Mouse (Mus musculus): ENCODE measurements at regions not wholly inside any gene's neighbourhood (a gene's known extent, or its start where the extent isn't known, plus 50 kb on each side); places are given as distances from the start of the nearest gene placed in this dataset.

DNA sequence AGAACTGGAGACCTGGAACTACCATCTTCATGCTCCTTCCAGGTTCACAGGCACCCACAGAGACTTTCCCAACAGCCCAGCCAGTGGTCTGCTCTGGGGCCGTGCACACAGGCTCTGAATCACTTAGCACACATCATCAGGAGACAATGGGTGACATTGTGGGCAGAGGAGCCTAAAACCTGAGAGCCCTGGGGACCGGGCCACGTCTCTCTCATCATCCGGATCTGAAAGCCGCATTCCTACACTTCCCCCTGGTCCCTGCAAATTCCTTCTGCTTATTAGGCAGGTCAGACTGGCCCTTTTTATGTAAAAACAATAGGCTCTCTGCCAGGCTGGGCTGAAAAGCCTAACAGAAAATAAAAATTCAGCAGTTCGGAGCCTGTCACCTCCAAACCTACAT is 119.6 kb upstream of the Tbx3 start:
- H3K9me3 ChIP-seq (ENCODE audit: control insufficient read depth, low read length): peaks cover 4% of the 10 kb centered on the region
- H3K27me3 ChIP-seq (ENCODE audit: control insufficient read depth): no peaks in the 10 kb centered on the region
- no peak overlapping the region for H3K4me3 ChIP-seq (replicated peaks)
- no peaks in the 10 kb centered on the region for H3K36me3 ChIP-seq (ENCODE audit: control insufficient read depth)
- TF ChIP-seq TAL1 (IDR thresholded peaks at IDR 0.05; ENCODE audit: low read length) (no peak), GATA1 (IDR thresholded peaks at IDR 0.05; ENCODE audit: low read length) (no peak)
- H3K4me1 ChIP-seq (ENCODE audit: control insufficient read depth): no peaks in the 10 kb centered on the region

DNA sequence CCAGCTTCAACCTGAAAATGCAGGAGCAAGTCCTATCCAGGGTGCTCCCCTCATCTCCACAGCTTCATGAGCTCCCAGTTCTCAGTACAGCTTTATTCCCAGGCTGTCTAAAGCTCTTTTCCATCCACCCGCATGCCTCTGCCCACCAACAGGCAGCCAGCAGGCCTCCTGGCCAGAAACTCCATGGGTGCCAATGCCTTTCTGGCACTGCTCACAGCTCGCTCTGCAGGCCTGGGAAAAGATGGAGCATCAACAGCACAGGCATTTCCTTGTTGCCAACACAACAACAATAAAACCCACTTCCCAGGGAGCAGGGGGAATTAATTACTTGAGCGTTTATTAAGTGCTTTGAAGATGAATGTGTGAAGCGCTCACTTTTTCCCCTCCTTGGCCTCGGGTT is 117.0 kb upstream of the Tbx3 start:
- Histone ChIP-seq H3K4me1 (ENCODE audit: control insufficient read depth) (no peaks in the 10 kb centered on the region), H3K27me3 (ENCODE audit: control insufficient read depth) (no peaks in the 10 kb centered on the region), H3K36me3 (ENCODE audit: control insufficient read depth) (no peaks in the 10 kb centered on the region), H3K9me3 (ENCODE audit: control insufficient read depth, low read length) (peaks cover 5% of the 10 kb centered on the region), H3K4me3 (replicated peaks) (no peak overlapping the region)
- TF ChIP-seq GATA1 (IDR thresholded peaks at IDR 0.05; ENCODE audit: low read length) (no peak), TAL1 (IDR thresholded peaks at IDR 0.05; ENCODE audit: low read length) (no peak)

DNA sequence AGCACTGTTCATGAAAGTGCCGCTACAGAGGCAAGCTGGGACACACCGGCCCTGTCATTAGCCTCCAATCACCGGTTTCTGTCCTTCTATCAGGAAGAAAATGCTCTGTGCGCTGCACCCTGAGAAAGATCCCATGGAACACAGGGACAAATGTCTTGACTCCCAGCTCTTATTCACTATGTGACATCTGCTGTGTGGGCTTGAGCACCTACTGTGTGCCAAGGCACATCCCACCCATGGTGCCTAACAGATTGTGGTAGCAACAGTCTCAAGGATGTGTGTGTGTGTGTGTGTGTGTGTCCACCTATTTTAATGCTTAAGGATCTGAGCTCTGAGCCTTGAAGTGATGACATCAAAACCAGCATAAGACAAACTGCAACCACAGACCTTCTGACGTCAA is 113.4 kb upstream of the Tbx3 start:
- TF ChIP-seq GATA1 (IDR thresholded peaks at IDR 0.05; ENCODE audit: low read length): no peak
- TF ChIP-seq TAL1 (IDR thresholded peaks at IDR 0.05; ENCODE audit: low read length): no peak
- peaks cover 15% of the 10 kb centered on the region for H3K9me3 ChIP-seq (ENCODE audit: control insufficient read depth, low read length)
- H3K4me3 ChIP-seq (replicated peaks): no peak overlapping the region
- H3K36me3 ChIP-seq (ENCODE audit: control insufficient read depth): no peaks in the 10 kb centered on the region
- no peaks in the 10 kb centered on the region for H3K27me3 ChIP-seq (ENCODE audit: control insufficient read depth)
- H3K4me1 ChIP-seq (ENCODE audit: control insufficient read depth): no peaks in the 10 kb centered on the region

DNA sequence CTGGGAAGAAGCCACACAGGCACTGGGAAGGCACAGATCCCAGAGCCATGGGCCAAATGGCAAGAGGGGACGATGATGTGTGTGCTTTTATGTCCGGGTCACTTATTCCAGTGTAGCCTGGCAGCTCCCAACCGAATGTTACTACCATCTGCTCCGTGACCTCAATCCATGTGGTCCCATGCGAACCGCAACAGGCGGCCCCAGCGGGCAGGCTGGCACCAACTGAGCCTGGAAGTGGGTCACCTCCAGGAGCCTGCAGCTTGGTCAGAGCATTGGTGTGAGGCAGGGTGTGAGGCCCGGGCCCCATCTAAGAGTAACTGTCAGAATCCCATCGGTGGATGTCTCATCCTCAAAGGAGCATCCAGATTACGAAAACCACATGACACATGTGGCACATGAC is 110.8 kb upstream of the Tbx3 start:
- Histone ChIP-seq H3K9me3 (ENCODE audit: control insufficient read depth, low read length) (peaks cover 15% of the 10 kb centered on the region), H3K27me3 (ENCODE audit: control insufficient read depth) (peaks cover 3% of the 10 kb centered on the region; the same call in 1 of the 2 replicates), H3K4me1 (ENCODE audit: control insufficient read depth) (no peaks in the 10 kb centered on the region), H3K36me3 (ENCODE audit: control insufficient read depth) (no peaks in the 10 kb centered on the region), H3K4me3 (replicated peaks) (no peak overlapping the region)
- TF ChIP-seq TAL1 (IDR thresholded peaks at IDR 0.05; ENCODE audit: low read length) (no peak), GATA1 (IDR thresholded peaks at IDR 0.05; ENCODE audit: low read length) (no peak)

DNA sequence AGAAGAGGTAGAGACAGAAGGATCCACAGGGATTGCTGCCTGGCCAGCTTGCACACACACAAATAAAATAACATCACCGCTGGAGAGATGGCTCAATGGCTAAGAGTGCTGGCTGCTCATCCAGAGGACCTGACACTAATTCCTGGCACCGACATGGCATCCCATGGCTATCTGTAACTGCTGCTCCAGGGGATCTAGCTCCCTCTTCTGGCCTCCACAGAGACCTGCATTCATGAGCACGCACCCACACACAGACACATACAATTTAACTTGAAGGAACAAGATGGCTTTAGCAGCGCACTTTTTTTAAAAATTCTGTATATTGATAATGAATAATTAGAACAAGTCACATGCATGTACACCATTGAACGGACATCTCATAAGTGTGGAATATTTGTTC is 110.1 kb upstream of the Tbx3 start:
- Histone ChIP-seq H3K27me3 (ENCODE audit: control insufficient read depth) (peaks cover 3% of the 10 kb centered on the region; the same call in 1 of the 2 replicates), H3K4me1 (ENCODE audit: control insufficient read depth) (no peaks in the 10 kb centered on the region), H3K36me3 (ENCODE audit: control insufficient read depth) (no peaks in the 10 kb centered on the region), H3K9me3 (ENCODE audit: control insufficient read depth, low read length) (peaks cover 15% of the 10 kb centered on the region), H3K4me3 (replicated peaks) (no peak overlapping the region)
- TF ChIP-seq TAL1 (IDR thresholded peaks at IDR 0.05; ENCODE audit: low read length) (no peak), GATA1 (IDR thresholded peaks at IDR 0.05; ENCODE audit: low read length) (no peak)

DNA sequence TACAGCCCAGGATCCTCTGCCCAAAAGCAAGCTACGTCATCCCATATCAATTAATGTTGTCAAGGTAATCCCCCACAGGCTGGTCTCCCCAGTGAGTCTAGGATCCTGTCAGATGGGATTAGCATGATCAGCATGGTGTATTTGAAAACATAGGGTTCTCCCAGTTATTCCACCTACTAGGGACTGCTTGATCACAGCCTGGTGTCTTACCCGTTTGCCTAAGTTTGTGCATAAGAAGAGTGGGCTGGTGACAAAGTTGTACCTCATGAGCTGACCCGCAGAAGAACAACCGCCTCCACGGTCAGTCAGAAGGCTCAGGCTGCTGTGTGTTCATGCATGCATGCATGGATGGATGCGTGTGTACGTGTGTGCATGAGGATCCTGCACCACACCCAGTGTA is 108.9 kb upstream of the Tbx3 start:
- TF ChIP-seq TAL1 (IDR thresholded peaks at IDR 0.05; ENCODE audit: low read length) (no peak), GATA1 (IDR thresholded peaks at IDR 0.05; ENCODE audit: low read length) (no peak)
- H3K36me3 ChIP-seq (ENCODE audit: control insufficient read depth): no peaks in the 10 kb centered on the region
- no peak overlapping the region for H3K4me3 ChIP-seq (replicated peaks)
- H3K9me3 ChIP-seq (ENCODE audit: control insufficient read depth, low read length): peaks cover 15% of the 10 kb centered on the region
- H3K27me3 ChIP-seq (ENCODE audit: control insufficient read depth): peaks cover 3% of the 10 kb centered on the region; the same call in 1 of the 2 replicates
- no peaks in the 10 kb centered on the region for H3K4me1 ChIP-seq (ENCODE audit: control insufficient read depth)

DNA sequence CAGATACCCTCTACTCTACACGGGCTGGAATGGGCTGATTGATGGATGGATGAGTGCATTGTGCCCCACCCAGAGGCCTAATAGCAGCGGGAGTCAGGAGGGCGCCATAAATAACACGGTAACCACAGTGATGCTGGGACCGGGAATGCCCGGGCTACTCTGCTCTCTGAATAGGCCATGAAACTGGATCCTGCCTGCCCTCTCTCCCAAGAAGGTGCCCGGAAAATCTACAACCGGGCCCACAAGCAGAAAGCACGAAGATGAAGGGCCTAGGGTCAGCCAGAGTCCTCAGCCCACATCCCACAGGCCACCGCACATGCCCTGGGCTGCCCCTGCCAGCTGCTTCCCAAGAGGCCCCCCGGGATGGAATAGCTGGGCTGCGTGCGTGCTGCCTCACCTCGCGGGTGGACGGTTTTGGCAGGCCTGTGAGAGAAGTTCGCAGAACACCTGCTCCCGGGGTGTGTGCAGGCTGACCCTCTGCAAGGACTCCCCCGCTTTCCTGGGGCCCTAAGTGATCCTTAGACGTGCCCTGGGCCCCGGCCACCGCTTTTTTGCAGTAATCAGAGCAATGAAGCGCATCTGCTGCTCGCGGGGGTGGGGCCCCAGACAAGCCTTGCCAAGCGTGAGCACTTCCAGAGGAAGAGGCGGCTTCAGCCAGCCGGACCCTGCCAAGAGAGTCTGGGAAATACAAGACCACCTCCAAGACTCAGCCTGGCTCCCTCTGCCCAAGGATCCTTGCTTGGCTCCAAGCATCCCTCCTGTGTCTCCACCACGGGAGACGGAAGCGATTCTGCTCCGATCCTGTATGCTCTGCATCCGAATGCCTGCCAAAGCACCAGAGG is 106.7 kb upstream of the Tbx3 start:
- TF ChIP-seq GATA1 (IDR thresholded peaks at IDR 0.05; ENCODE audit: low read length) (no peak), TAL1 (IDR thresholded peaks at IDR 0.05; ENCODE audit: low read length) (no peak)

DNA sequence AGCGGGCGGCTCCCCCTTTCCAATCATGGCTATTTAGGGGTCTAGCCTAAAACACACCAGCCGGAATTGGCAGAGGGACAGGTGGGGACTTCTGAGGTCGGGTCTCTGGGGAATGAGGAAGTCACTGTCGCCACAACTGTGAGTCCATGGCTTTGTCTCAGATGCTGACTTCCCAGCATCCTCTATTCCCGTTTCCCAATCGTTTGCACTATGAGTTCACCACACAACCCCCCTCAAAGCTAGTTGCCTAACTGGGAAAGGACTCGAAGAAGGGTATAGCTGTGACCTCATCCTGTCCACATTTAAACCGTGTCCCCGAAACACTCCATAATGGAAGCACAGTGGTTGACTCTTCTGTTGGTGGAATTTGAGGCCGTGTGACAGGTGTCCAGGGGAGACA is 102.8 kb upstream of the Tbx3 start:
- H3K36me3 ChIP-seq (ENCODE audit: control insufficient read depth): no peaks in the 10 kb centered on the region
- peaks cover 20% of the 10 kb centered on the region for H3K9me3 ChIP-seq (ENCODE audit: control insufficient read depth, low read length)
- no peak overlapping the region for H3K4me3 ChIP-seq (replicated peaks)
- H3K4me1 ChIP-seq (ENCODE audit: control insufficient read depth): no peaks in the 10 kb centered on the region
- peaks cover 3% of the 10 kb centered on the region; the same call in 1 of the 2 replicates for H3K27me3 ChIP-seq (ENCODE audit: control insufficient read depth)
- TF ChIP-seq TAL1 (IDR thresholded peaks at IDR 0.05; ENCODE audit: low read length) (no peak), GATA1 (IDR thresholded peaks at IDR 0.05; ENCODE audit: low read length) (no peak)

More for the DNA sequence above, 106.7 kb upstream of the Tbx3 start:
- Histone ChIP-seq H3K4me1 (ENCODE audit: control insufficient read depth) (no peaks in the 10 kb centered on the region), H3K27me3 (ENCODE audit: control insufficient read depth) (peaks cover 3% of the 10 kb centered on the region; the same call in 1 of the 2 replicates), H3K36me3 (ENCODE audit: control insufficient read depth) (no peaks in the 10 kb centered on the region), H3K9me3 (ENCODE audit: control insufficient read depth, low read length) (peaks cover 13% of the 10 kb centered on the region), H3K4me3 (replicated peaks) (no peak overlapping the region)

DNA sequence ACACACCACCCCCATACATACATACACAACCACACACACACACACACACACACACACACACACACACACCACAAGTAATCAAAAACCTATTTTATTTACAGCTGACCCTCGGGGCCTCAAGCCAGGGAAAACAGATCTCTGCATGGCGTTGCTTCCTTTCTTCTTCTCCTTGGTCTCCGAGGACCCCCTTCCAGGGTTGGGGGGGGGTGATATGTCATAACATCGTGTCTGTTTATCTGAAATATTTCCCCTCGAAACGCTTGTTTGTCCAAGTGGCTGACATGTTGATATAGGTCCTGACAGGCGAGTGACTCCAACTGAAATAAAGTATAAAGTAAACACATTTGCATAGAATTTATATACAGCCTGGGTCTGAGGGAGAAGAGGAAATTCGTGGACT is 100.4 kb upstream of the Tbx3 start:
- Histone ChIP-seq H3K9me3 (ENCODE audit: control insufficient read depth, low read length) (peaks cover 39% of the 10 kb centered on the region), H3K4me3 (replicated peaks) (no peak overlapping the region), H3K4me1 (ENCODE audit: control insufficient read depth) (no peaks in the 10 kb centered on the region), H3K36me3 (ENCODE audit: control insufficient read depth) (no peaks in the 10 kb centered on the region), H3K27me3 (ENCODE audit: control insufficient read depth) (no peaks in the 10 kb centered on the region)
- no peak for TF ChIP-seq GATA1 (IDR thresholded peaks at IDR 0.05; ENCODE audit: low read length)
- TF ChIP-seq TAL1 (IDR thresholded peaks at IDR 0.05; ENCODE audit: low read length): no peak
